Mouse (Mus musculus): ENCODE data around the gene 5730480H06Rik.

Gene 5730480H06Rik

GRCm38 (mm10) chr5:48327652-48328051 is at the start of gene 5730480H06Rik:
Gene 5730480H06Rik, plus strand, starts transcription at chr5:48327952.
- DNase-seq (ENCODE audit: low read depth) = no peak

- DNase-seq (ENCODE audit: low read depth) = no peak
Measured at GRCm38 (mm10) chr5:48301186-48301585, 26.6 kb upstream of the 5730480H06Rik start.

DNA sequence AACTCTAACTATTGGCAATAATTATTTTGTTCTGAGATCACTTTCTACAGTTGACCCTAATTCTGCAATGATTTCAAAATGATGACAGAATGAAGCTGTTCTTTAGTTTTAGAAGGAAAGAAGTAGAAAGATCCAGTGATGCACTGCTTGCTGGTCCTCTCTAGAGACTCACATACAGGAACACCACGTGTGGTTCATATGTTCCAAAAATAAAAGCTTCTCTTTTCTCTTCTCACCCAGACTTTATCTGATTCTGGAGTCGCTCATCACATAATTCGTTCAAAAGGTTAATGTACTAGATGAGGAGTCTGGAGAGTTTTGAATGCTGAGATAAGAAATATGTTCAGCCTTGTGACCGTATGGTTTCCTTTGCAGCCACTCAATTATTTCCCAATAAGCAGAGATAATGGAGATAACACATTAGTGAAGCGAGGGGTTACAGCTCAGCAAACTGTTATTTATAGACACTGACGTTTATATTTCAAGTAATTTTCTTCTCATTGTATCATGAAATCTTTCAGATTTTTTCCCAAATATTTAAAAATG is 12.6 kb upstream of the 5730480H06Rik start:
- DNase-seq (ENCODE audit: low read depth) = no peak

GRCm38 (mm10) chr5:48320597-48320996 is 7.2 kb upstream of the 5730480H06Rik start:
- DNase-seq (ENCODE audit: low read depth) = no peak

GRCm38 (mm10) chr5:48326221-48326620 is 1.5 kb upstream of the 5730480H06Rik start:
- DNase-seq (ENCODE audit: low read depth) = no peak

- DNase-seq (ENCODE audit: low read depth) = no peak
Measured at GRCm38 (mm10) chr5:48329751-48330150, 2.0 kb downstream of the 5730480H06Rik start.

- no peak for DNase-seq (ENCODE audit: low read depth)
Measured at GRCm38 (mm10) chr5:48330817-48331216, 3.1 kb downstream of the 5730480H06Rik start.

DNA sequence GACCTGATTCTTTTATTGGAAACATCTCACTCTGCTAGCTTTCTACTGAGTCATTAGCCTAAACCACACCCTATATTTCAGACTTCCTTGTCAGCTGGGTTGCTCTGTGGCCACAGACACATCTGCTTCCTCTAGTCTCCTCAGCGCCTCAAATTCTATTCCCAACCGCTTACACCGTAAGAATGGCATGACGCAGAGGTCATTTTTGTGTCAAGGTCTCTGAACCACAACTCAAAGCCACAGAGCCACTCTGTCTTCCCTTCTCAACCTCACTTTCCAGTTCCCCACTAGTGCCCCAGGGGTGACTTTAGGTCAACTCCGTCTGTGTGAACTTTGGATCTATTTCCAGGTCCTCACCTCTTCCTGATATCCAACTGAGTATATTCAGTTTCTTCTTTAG is 3.7 kb downstream of the 5730480H06Rik start:
- peak; percentile 23 for DNase-seq (ENCODE audit: low read depth)

DNA sequence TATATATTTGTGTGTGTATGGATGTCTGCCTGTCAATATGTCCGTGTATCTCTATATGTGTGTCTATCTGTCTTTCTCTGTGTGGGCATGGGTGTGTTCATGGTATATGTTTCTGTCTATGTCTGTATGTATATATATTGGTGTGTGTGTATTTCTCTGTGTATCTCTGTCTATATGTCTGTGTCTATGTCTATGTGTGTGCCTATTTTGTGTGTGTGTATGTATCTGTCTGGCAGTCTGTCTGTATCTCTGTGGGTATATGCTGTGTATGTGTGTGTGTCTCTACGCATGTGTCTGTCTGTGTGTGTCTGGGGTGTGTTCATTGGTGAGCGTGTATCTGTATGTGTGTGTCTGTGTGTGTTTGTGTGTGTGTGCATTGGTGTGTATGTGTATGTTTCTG is 5.7 kb downstream of the 5730480H06Rik start:
- DNase-seq (ENCODE audit: low read depth) = no peak

- DNase-seq (ENCODE audit: low read depth) = no peak
Measured at GRCm38 (mm10) chr5:48333884-48334513, 6.2 kb downstream of the 5730480H06Rik start.

GRCm38 (mm10) chr5:48340808-48341433 is 13.2 kb downstream of the 5730480H06Rik start:
- DNase-seq (ENCODE audit: low read depth) = no peak

GRCm38 (mm10) chr5:48345095-48345982 is 17.6 kb downstream of the 5730480H06Rik start:
- peak; percentile 21 for DNase-seq (ENCODE audit: low read depth)

DNA sequence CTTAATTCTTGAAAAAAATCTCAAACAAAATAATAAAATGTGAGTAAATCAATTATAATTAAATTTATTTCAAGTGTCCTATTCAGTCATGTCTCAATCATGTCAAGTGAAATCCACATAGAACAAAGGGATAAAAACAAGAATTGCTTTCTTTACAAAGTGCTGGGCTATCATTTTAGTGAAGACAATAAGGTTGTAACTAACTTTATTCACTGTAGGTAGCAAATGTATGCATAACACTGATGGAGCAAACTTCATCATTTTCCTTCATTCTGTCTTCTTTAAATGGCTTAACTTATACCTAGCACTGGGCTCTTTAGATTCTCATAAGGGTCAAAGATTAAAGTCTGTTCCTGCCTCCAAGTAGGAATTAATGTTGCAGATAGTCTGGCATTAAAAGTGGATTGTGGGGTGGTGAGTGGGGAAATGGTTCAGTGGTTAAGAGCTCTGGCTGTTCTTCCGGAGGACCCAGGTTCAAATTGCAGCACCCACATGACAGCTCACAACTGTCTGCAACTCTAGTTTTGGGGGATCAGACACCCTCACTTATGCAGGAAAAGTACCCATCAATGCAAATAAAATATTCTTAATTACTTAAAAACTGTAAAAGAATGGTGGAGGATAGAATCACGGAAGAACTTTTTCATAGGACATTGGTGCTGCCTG is 18.4 kb downstream of the 5730480H06Rik start:
- no peak for DNase-seq (ENCODE audit: low read depth)

- no peak for DNase-seq (ENCODE audit: low read depth)
Measured at GRCm38 (mm10) chr5:48349309-48349708, 21.6 kb downstream of the 5730480H06Rik start.

- peak; percentile 83 for DNase-seq (ENCODE audit: low read depth)
Measured at GRCm38 (mm10) chr5:48371890-48372766, 44.4 kb downstream of the 5730480H06Rik start.

DNA sequence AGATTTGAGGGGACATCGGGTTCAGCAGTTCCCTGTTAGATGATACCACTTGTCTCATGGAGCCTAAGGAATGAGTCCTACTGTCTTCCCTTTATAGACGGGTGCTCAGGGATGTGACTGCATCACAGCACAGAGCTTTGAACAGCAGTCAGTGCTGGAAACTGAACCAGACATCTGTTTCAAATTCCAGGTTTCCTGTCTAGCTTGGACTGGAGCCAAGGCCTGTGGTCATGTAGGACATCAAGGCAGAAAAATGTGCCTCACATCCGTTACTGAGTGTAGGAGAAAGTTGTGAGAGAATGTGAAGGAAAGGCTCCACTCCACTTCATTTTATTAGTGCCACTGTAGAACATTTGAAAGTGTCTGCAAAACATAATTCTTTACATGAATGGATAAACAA is 74.7 kb downstream of the 5730480H06Rik start:
- DNase-seq (ENCODE audit: low read depth) = peak; percentile 42

DNA sequence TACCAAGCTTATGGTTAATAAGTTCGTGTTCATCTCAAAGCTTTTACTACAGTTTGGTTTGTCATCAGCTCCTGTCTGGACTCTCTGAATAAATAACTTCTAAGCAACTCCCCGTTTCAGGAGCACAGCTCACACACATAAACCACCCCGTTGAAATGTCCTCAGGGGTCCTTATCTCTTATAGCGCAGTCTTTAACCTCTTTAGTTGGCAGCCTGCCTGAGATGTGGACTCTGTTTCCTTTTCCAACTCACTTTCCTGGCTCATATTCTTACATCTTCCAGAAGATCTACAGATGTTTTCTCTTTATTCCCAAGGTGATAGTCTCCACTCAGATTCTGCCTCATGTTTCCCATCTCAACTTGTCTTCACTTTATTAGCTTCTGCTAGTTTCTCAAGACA is 80.5 kb downstream of the 5730480H06Rik start:
- no peak for DNase-seq (ENCODE audit: low read depth)

DNA sequence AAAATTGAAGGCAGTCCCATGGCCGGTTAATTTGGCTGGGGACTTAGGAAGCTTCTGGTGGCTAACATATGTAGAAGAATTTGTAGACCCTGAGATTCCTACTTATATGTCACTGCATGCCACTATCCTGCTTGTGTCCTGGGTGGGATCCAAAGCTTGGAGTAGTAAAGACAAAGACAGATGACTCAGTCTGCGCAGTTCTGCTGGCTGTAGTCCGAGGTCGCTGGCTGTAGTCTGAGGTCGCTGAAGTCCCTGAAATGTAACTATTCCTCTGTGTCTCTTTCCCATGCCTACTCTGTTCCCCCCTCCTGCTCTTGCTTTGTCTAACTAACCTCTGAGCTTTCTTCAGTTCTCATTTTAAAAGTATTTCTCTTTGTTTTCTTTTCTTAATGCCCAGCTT is 82.6 kb downstream of the 5730480H06Rik start:
- DNase-seq (ENCODE audit: low read depth) = no peak

- no peak for DNase-seq (ENCODE audit: low read depth)
Measured at GRCm38 (mm10) chr5:48411462-48411861, 83.7 kb downstream of the 5730480H06Rik start.

DNA sequence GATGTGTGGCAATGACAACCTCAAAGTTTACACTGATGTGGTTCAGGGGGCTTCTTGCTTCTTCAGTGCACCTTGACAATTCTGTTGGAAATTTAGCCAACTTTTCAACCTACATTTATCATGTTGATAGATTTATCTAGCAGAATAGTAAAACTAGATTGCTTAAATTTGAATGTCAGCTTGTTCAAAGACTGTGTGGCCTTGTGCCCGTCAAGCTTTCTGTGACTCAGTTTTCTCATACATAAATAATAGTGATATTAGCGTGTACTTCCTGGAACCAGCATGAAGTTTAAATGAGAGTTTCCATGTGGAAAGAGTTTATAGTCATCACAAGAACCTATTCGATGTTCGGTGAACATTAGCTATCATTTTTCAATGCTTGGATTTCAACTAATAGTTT is 84.5 kb downstream of the 5730480H06Rik start:
- no peak for DNase-seq (ENCODE audit: low read depth)

DNA sequence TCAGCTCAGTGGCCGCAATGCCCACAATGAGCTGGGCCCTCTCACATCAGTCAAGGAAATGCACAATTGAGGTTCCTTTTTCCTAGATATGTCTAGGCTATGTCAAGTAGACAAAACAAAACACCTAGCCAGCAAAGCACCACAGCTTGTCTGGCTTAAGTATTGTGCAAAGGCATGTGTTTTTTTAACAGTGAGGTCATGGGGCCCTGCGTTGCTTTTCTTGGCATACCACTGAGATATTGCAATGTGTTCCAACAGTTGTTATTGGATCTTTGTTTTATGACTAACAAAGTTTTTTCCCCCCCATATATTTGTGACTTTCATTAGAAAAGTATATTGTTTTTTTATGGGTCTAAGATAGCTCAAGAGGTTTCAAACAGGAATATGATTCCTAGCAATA is 92.0 kb downstream of the 5730480H06Rik start:
- DNase-seq (ENCODE audit: low read depth) = peak; percentile 62

Data from fibroblast of lung, adult 2 months (primary cell).